Mouse (Mus musculus): ENCODE data around the gene Slc35a3.

DNA sequence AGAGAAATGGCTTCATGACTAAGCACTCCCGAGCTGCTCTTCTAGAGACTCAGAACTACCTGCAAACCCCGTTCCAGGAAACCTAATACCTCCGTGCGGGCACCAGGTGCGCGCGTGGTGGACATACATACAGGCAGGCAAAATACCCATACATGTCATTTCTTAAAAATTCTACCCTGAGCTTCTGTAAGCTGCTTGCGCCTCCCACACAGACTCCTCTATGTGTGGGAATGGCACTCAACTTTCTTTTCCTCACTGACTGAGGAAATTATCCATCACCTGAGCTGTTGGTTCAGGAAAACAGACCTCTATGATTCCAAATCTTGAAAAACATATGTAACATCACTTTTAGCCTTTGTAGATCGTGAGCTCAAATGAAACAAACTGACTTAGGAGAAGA is 61.9 kb downstream of the Slc35a3 start:
- TF ChIP-seq CTCF (IDR thresholded peaks at IDR 0.05; ENCODE audit: borderline replicate concordance, insufficient read depth, low read depth, low read length) (no peak), POLR2A (IDR thresholded peaks at IDR 0.05; ENCODE audit: borderline replicate concordance, insufficient read depth, low read length) (no peak)

Measured in cerebellum, adult 2 months (tissue).